Mouse (Mus musculus): ENCODE results near the gene Tmem43.

GRCm38 (mm10) chr6:91440474-91441144 is 32.9 kb upstream of the Tmem43 start:
- TF ChIP-seq USF1 (IDR thresholded peaks at IDR 0.05; ENCODE audit: low read depth, low read length): no peak
- TF ChIP-seq KAT2A (conservative IDR thresholded peaks at IDR 0.05; ENCODE audit: low read depth, low read length): peak; percentile 83
- TF ChIP-seq CTCF (IDR thresholded peaks at IDR 0.05 in 2 of 3, conservative IDR thresholded peaks at IDR 0.05 in 1 of 3; ENCODE audit: control insufficient read depth in 1 of 3, insufficient read depth in 1 of 3, low read depth in 2 of 3, low read length in 3 of 3, poor library complexity in 1 of 3, severe bottlenecking in 1 of 3): no peak
- no peak for TF ChIP-seq TAL1 (IDR thresholded peaks at IDR 0.05; ENCODE audit: low read length)
- TF ChIP-seq MEF2A (IDR thresholded peaks at IDR 0.05; ENCODE audit: extremely low read depth, insufficient replicate concordance, low read depth, low read length, poor library complexity, severe bottlenecking): no peak
- TF ChIP-seq GATA1 (IDR thresholded peaks at IDR 0.05; ENCODE audit: low read depth, low read length): no peak
- TF ChIP-seq EP300 (IDR thresholded peaks at IDR 0.05; ENCODE audit: low read depth in 1 of 2, low read length in 2 of 2): no peak; a peak in 1 of 4 replicates
- no peak for TF ChIP-seq MAFK (IDR thresholded peaks at IDR 0.05; ENCODE audit: borderline replicate concordance, low read depth, low read length)
- no peak for TF ChIP-seq RAD21 (IDR thresholded peaks at IDR 0.05; ENCODE audit: low read depth, low read length)
- peak; percentile 74 to 100 for TF ChIP-seq POLR2A (IDR thresholded peaks at IDR 0.05; ENCODE audit: control insufficient read depth in 1 of 2, insufficient read depth in 1 of 2, low read depth in 1 of 2, low read length in 2 of 2, poor library complexity in 1 of 2)
- TF ChIP-seq TCF12 (IDR thresholded peaks at IDR 0.05; ENCODE audit: low read depth, low read length): peak; percentile 62
